Mouse (Mus musculus): ENCODE data around the gene Tbc1d19. TPM values are rescaled to one million over a fixed set of nuclear protein-coding genes. Genes with fewer than 3 reads are reported as not detected.
A peak's percentile ranks its signal among the peaks of the same experiment; 100 is the strongest.

The Tbc1d19 gene
- polyA plus RNA-seq, 1 experiment from 2014 or later: 60.6 TPM

DNA sequence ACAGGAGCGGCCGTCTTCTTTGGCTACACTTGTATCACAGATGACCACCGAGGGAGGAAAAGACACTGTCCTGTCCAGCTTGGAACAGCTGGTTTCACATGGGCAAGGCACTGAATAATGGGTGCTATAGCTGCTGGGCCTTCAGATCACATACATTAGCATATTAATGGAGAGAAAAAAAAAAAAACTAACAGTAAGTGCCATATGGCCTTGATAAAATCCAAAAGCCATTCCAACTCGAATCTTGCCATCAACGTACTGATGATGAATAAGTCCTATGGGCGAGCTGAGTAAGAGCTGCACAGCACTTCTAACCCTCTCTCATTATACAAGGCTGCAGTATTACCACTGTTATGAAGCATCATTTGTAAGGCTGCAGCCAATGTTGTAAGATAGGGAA, 45.2 kb downstream of the Tbc1d19 start:
- Histone ChIP-seq H3K9me3 (no peaks in the 10 kb centered on the region), H3K27me3 (no peaks in the 10 kb centered on the region), H3K4me2 (no peak overlapping the region), H3K9ac (no peak overlapping the region), H3K4me3 (no peak overlapping the region), H3K36me3 (peaks cover 21% of the 10 kb centered on the region; the same call in 1 of the 2 replicates), H3K4me1 (no peaks in the 10 kb centered on the region), H3K27ac (no peak overlapping the region)
- 78% methylated on average over 6 of the region's 6 CpGs for WGBS
- no peak for ATAC-seq (ENCODE audit: borderline replicate concordance, extremely low read depth, low FRiP score, low TSS enrichment)

DNA sequence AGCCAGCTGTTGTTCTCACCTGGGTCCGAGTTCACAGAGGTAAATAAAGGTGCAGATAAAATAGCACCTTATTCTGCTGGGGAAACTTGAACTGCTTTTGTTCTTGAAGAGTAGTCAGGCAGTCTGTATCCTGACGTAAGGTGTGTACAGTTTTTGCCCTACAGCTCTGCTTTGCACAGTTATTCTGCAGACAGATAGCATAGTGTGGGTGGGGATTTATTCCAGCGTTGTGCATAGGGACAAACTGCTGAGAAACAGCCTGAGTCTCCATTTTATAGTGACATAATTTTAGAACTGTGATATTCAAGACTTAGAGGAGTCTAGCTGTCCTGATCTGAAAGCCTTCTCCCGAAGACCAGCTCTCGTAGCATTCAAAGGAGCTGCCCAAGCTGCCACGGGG, 46.6 kb downstream of the Tbc1d19 start:
- no peak overlapping the region for H3K27ac ChIP-seq
- no peaks in the 10 kb centered on the region for H3K27me3 ChIP-seq
- no peak overlapping the region for H3K9ac ChIP-seq
- no peaks in the 10 kb centered on the region for H3K4me1 ChIP-seq
- H3K9me3 ChIP-seq: no peaks in the 10 kb centered on the region
- H3K4me2 ChIP-seq: no peak overlapping the region
- peaks cover 14% of the 10 kb centered on the region; the same call in 1 of the 2 replicates for H3K36me3 ChIP-seq
- H3K4me3 ChIP-seq: no peak overlapping the region
- no peak for ATAC-seq (ENCODE audit: borderline replicate concordance, extremely low read depth, low FRiP score, low TSS enrichment)
- 85% methylated on average over 6 of the region's 6 CpGs for WGBS

DNA sequence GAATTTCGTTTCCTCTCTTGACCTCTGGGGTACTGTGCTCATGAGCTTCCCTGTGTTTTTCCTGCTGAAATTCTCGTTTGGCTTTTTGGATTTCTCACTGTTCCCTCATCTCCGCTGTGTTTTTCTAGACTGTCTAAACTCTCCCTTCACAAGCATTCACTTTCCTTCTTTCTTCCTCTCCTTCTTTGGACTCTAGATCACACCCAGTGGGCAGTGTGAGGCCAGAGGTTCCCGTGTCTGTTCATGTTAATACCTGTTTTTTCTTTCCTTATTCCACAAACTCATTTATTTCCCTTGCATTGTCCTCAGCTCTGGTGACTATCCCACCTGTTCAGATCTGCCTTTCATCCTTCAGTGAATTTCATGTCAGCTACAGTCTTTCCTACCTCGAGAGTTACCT, 55.7 kb downstream of the Tbc1d19 start:
- Histone ChIP-seq H3K4me3 (no peak overlapping the region), H3K4me2 (no peak overlapping the region), H3K27ac (no peak overlapping the region), H3K9me3 (no peaks in the 10 kb centered on the region), H3K27me3 (no peaks in the 10 kb centered on the region), H3K9ac (no peak overlapping the region), H3K36me3 (no peaks in the 10 kb centered on the region), H3K4me1 (no peaks in the 10 kb centered on the region)
- no peak for ATAC-seq (ENCODE audit: borderline replicate concordance, extremely low read depth, low FRiP score, low TSS enrichment)
- 75% methylated on average over 5 of the region's 5 CpGs for WGBS

DNA sequence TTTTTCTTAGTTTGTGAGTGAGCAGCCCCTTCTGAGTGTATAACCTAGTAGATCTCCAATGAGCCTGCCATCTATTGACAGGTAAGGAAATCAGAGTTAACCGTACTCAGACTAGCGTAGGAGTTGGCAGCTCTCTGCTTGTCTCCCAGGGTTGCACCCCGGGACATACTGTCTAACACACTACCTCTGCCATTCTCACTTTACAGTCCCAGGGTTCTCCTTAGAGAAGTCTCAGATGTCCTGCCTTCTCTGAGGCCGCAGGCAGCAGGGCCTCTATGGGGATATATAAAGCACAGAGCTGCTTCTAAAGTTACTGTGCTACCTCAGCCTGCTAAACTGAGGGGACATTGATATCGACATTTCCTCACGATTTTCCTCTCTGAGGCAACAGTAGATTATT, 56.6 kb downstream of the Tbc1d19 start:
- Histone ChIP-seq H3K27me3 (no peaks in the 10 kb centered on the region), H3K9ac (no peak overlapping the region), H3K36me3 (no peaks in the 10 kb centered on the region), H3K4me2 (no peak overlapping the region), H3K27ac (no peak overlapping the region), H3K4me3 (no peak overlapping the region), H3K9me3 (no peaks in the 10 kb centered on the region), H3K4me1 (no peaks in the 10 kb centered on the region)
- whole genome bisulfite sequencing: 87% methylated on average over 6 of the region's 6 CpGs
- no peak for ATAC-seq (ENCODE audit: borderline replicate concordance, extremely low read depth, low FRiP score, low TSS enrichment)

DNA sequence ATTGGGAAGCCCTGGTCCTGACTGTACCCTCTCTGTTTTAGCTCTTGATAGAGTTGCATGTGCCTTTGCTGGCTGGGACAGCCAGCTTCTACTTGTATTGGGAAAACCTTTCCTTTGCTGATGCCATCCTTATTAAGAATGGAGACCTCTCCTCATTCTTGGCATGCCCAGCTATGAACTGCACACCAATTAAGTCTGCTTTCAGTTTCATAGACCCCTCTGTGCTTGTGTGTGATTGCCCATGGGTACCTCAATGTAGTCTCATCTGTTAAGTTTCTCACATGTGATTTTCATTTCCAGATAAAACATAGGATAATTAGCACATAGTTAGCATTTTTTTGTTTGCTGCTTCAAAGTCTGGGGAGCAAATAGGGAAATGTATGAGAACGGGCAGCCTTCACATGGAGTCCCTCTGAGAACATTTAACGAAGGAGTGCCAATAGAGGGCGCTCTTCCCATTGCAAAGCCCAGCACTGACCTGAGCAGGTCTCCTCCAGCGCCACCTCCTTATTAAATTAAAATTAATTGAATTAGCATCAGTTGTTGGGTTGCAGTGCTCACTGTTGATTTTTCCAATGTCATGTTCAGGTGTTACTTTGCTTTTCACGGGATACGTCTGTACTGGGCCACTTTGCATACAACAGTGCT, 62.4 kb downstream of the Tbc1d19 start:
- ATAC-seq (ENCODE audit: borderline replicate concordance, extremely low read depth, low FRiP score, low TSS enrichment): peak; percentile 67; the same call in 1 of the 2 replicates
- Histone ChIP-seq H3K4me3 (no peak overlapping the region), H3K27ac (no peak overlapping the region), H3K27me3 (no peaks in the 10 kb centered on the region), H3K36me3 (0 out of 2 replicates have a peak, but pooled peaks cover 3% of the 10 kb centered on the region), H3K4me2 (no peak overlapping the region), H3K9ac (no peak overlapping the region), H3K4me1 (no peaks in the 10 kb centered on the region), H3K9me3 (no peaks in the 10 kb centered on the region)
- WGBS: 22% methylated on average over 6 of the region's 6 CpGs

- Histone ChIP-seq H3K9me3 (no peaks in the 10 kb centered on the region), H3K9ac (no peak overlapping the region), H3K4me2 (no peak overlapping the region), H3K4me1 (peaks cover 3% of the 10 kb centered on the region), H3K27me3 (no peaks in the 10 kb centered on the region), H3K27ac (no peak overlapping the region), H3K36me3 (0 out of 2 replicates have a peak, but pooled peaks cover 3% of the 10 kb centered on the region), H3K4me3 (no peak overlapping the region)
- 94% methylated on average over 3 of the region's 3 CpGs for WGBS
- ATAC-seq (ENCODE audit: borderline replicate concordance, extremely low read depth, low FRiP score, low TSS enrichment): no peak
These were observed 65.6 kb downstream of the Tbc1d19 start for GRCm38 (mm10) chr5:53874966-53875365.

DNA sequence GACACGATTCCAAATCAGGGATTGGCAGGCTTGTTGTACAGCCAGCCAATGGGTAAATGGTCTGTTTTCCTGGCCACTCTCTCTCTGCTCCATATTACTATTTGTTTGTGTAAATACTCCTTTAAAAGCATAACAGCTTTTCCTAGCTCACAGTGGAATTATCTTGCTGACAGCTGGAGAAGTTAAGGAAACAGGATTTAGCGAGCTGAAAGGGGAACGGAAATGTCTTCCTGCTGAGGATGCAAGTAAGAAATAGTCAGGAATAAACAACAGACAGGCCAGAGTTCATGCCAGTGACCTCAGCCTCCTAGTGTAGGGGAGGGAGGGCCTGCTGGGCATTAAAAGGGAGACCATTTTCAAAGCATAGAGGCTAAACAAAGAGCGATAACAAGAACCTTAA, 71.3 kb downstream of the Tbc1d19 start:
- Histone ChIP-seq H3K4me2 (no peak overlapping the region), H3K27me3 (no peaks in the 10 kb centered on the region)
- WGBS: 30% methylated on average over 4 of the region's 4 CpGs

GRCm38 (mm10) chr5:53881381-53881990, 72.1 kb downstream of the Tbc1d19 start:
- H3K27ac ChIP-seq: peak overlapping the region; percentile 48
- no peak overlapping the region for H3K4me3 ChIP-seq
- H3K9me3 ChIP-seq: no peaks in the 10 kb centered on the region
- H3K36me3 ChIP-seq: no peaks in the 10 kb centered on the region
- peaks cover 18% of the 10 kb centered on the region for H3K4me1 ChIP-seq
- H3K27me3 ChIP-seq: no peaks in the 10 kb centered on the region
- 54% methylated on average over 4 of the region's 4 CpGs for WGBS
- H3K4me2 ChIP-seq: no peak overlapping the region
- H3K9ac ChIP-seq: no peak overlapping the region
- ATAC-seq (ENCODE audit: borderline replicate concordance, extremely low read depth, low FRiP score, low TSS enrichment): no peak

More for the DNA sequence above, 71.3 kb downstream of the Tbc1d19 start:
- Histone ChIP-seq H3K27ac (peak overlapping the region; percentile 48), H3K9me3 (no peaks in the 10 kb centered on the region), H3K4me3 (no peak overlapping the region), H3K9ac (no peak overlapping the region), H3K4me1 (peaks cover 18% of the 10 kb centered on the region), H3K36me3 (0 out of 2 replicates have a peak, but pooled peaks cover 3% of the 10 kb centered on the region)
- peak; percentile 63; the same call in 1 of the 2 replicates for ATAC-seq (ENCODE audit: borderline replicate concordance, extremely low read depth, low FRiP score, low TSS enrichment)

DNA sequence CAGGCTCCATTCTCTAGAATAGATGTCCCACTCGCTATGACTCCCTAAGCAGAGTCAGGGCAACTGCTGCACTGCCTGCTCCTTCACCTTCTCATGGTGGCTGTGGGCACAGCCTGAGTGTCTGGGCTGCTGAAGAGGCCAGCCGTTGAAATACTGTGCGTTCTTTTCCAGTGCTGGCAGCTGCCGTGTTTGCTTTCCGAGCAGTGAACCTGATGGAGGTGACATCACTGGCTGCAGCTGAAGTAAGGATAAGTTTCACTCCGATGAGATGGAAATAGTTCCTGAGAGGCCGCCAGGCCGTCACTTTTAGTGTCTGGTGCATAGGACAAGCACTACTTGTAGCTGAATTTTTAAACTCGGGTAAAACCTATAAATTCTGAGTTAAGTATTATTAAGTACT, 92.0 kb downstream of the Tbc1d19 start:
- H3K36me3 ChIP-seq: peaks cover 14% of the 10 kb centered on the region; the same call in 1 of the 2 replicates
- H3K27me3 ChIP-seq: no peaks in the 10 kb centered on the region
- H3K4me2 ChIP-seq: no peak overlapping the region
- ATAC-seq (ENCODE audit: borderline replicate concordance, extremely low read depth, low FRiP score, low TSS enrichment): peak; percentile 35; the same call in 1 of the 2 replicates
- H3K4me1 ChIP-seq: 0 out of 2 replicates have a peak, but pooled peaks cover 5% of the 10 kb centered on the region
- H3K27ac ChIP-seq: no peak overlapping the region
- no peak overlapping the region for H3K4me3 ChIP-seq
- no peak overlapping the region for H3K9ac ChIP-seq
- 53% methylated on average over 9 of the region's 9 CpGs for WGBS
- no peaks in the 10 kb centered on the region for H3K9me3 ChIP-seq

- Histone ChIP-seq H3K27me3 (no peaks in the 10 kb centered on the region), H3K9ac (no peak overlapping the region), H3K4me2 (no peak overlapping the region), H3K27ac (no peak overlapping the region), H3K4me3 (no peak overlapping the region), H3K36me3 (peaks cover 7% of the 10 kb centered on the region; the same call in 1 of the 2 replicates), H3K9me3 (no peaks in the 10 kb centered on the region), H3K4me1 (0 out of 2 replicates have a peak, but pooled peaks cover 5% of the 10 kb centered on the region)
- WGBS: 48% methylated on average over 3 of the region's 3 CpGs
- no peak for ATAC-seq (ENCODE audit: borderline replicate concordance, extremely low read depth, low FRiP score, low TSS enrichment)
These were observed 93.4 kb downstream of the Tbc1d19 start for GRCm38 (mm10) chr5:53902757-53903156.

DNA sequence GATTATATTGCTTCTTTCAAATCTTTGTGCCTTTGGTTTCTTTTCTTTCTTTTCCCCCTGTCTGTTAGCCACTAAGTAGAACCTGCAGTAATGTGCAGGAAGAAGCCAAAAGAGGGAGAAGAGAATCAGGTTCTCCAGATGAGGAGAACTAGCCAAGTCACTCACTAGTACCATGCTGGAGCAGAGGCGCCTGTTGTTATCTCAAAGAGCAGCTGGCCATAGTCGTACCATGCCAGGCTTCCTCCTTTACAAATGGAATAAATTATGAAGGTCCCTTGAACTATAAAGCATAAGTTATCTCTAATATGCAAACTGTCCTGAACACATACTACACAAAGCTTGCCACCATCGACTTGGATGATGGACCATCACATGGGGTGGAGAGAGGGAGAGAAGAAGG, 99.8 kb downstream of the Tbc1d19 start:
- Histone ChIP-seq H3K4me1 (no peaks in the 10 kb centered on the region), H3K9ac (no peak overlapping the region), H3K9me3 (no peaks in the 10 kb centered on the region), H3K4me3 (no peak overlapping the region), H3K27me3 (no peaks in the 10 kb centered on the region), H3K4me2 (no peak overlapping the region), H3K27ac (no peak overlapping the region), H3K36me3 (no peaks in the 10 kb centered on the region; the same call in 1 of the 2 replicates)
- ATAC-seq (ENCODE audit: borderline replicate concordance, extremely low read depth, low FRiP score, low TSS enrichment): no peak
- 81% methylated on average over 3 of the region's 3 CpGs for WGBS

DNA sequence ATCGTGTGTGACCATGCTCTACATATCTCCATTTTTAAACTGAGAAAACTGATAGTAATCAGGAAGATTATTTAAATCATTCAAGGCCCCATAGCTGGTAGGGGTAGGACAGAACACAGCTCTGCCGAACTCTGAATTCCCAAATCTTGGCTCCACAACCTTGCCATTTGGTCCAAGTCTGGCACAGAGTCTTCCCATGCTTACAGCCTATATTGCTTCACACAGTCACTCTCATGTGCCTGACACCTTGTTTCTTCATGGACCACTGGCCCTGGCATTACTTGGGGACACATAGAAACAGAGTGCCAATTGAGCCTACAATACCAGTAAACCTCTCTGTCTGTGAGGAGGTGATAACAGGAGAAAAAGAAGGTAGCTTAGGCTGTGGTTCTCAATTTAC, 111.0 kb downstream of the Tbc1d19 start:
- no peak for ATAC-seq (ENCODE audit: borderline replicate concordance, extremely low read depth, low FRiP score, low TSS enrichment)
- Histone ChIP-seq H3K27ac (0 out of 2 replicates have a peak overlapping the region, but pooled peaks have one; percentile 10), H3K4me2 (no peak overlapping the region), H3K9me3 (no peaks in the 10 kb centered on the region), H3K36me3 (no peaks in the 10 kb centered on the region), H3K4me3 (no peak overlapping the region), H3K27me3 (no peaks in the 10 kb centered on the region), H3K9ac (no peak overlapping the region), H3K4me1 (peaks cover 7% of the 10 kb centered on the region; the same call in 1 of the 2 replicates)
- 89% methylated on average over 2 of the region's 2 CpGs for WGBS

All from lung, embryonic 15.5 days (tissue).